Mouse (Mus musculus): ENCODE results near the gene 2310039H08Rik. TPM values are rescaled to one million over a fixed set of nuclear protein-coding genes. Genes with fewer than 3 reads are reported as not detected.

2310039H08Rik gene
- total and polyA plus RNA-seq, 2 experiments from 2014 or later, result 39.2 to 59.2 TPM

GRCm38 (mm10) chr17:46801761-46802160, 29.3 kb downstream of the 2310039H08Rik start:
- ATAC-seq (ENCODE audit: low FRiP score) (no peak), DNase-seq (ENCODE audit: low spot score) (no peak)
- Histone ChIP-seq H3K27me3 (ENCODE audit: insufficient read depth, low read length) (no peaks in the 10 kb centered on the region), H3K4me2 (ENCODE audit: low read depth, low read length, poor library complexity, severe bottlenecking) (no peak overlapping the region), H3K27ac (ENCODE audit: low read depth, low read length) (no peak overlapping the region), H3K36me3 (ENCODE audit: insufficient read depth, low read length) (peaks cover 53% of the 10 kb centered on the region), H3K9me3 (ENCODE audit: low read length) (no peaks in the 10 kb centered on the region), H3K4me1 (ENCODE audit: insufficient read depth, low read length) (no peaks in the 10 kb centered on the region), H3K9ac (replicated peaks; ENCODE audit: low read length, poor library complexity, severe bottlenecking) (no peak overlapping the region), H3K4me3 (ENCODE audit: low read depth, low read length) (no peak overlapping the region)
- no peak for TF ChIP-seq CTCF (IDR thresholded peaks at IDR 0.05)
- 88% methylated on average over 6 of the region's 6 CpGs for WGBS

DNA sequence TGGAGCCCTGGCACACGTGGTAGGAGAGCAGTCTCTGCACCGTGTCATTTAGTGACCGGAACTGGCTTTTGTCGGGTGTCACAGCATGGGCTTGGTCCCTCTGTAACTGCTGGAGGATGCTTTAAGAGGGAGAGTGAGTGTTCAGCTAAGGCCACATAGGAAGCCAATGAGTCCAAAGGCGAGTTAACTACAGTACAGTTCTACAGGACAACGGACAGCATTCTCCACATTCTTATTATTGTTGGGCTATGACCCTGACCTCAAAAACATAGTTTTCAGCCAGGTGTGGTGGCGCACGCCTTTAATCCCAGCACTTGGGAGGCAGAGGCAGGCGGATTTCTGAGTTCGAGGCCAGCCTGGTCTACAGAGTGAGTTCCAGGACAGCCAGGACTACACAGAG, 35.9 kb downstream of the 2310039H08Rik start:
- Histone ChIP-seq H3K4me1 (ENCODE audit: insufficient read depth, low read length) (no peaks in the 10 kb centered on the region), H3K36me3 (ENCODE audit: insufficient read depth, low read length) (peaks cover 53% of the 10 kb centered on the region), H3K27me3 (ENCODE audit: insufficient read depth, low read length) (no peaks in the 10 kb centered on the region), H3K4me2 (ENCODE audit: low read depth, low read length, poor library complexity, severe bottlenecking) (no peak overlapping the region), H3K4me3 (ENCODE audit: low read depth, low read length) (no peak overlapping the region), H3K27ac (ENCODE audit: low read depth, low read length) (no peak overlapping the region), H3K9ac (replicated peaks; ENCODE audit: low read length, poor library complexity, severe bottlenecking) (no peak overlapping the region), H3K9me3 (ENCODE audit: low read length) (no peaks in the 10 kb centered on the region)
- no peak for TF ChIP-seq CTCF (IDR thresholded peaks at IDR 0.05)
- ATAC-seq (ENCODE audit: low FRiP score) (no peak), DNase-seq (ENCODE audit: low spot score) (no peak)
- WGBS, result 91% methylated on average over 10 of the region's 10 CpGs

DNA sequence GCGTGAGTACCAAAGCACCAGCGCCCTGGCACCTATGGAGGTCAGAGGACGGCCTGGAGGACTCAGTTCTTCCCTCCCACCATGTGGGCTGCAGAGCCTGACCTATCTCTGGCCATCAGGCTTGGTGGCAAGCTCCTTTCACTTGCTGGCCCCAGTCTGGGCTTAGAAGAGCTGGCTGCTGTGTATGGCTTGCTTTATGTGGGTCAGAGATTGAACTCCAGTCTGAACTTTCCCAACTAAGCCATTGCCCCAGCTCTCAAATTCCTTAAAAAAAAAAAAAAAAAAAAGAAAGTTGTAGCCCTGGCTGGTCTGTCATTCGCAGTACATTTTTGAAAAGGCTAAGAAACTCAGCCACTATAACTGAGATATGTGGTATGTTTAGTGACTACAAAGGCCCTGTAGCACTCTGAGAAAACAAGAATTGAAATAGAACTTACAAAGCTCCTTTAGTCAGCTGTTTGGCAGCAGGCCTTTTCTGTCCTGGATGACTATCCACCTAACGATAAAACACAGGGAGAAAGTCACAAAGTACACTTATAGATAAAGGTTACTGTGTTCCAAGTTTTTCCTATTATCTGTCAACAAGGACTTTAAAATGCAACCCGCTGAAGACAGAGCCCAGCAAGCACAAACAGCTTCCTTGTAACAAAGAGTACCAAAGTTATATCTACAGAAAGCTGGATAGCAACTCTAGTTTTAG, 36.8 kb downstream of the 2310039H08Rik start:
- no peaks in the 10 kb centered on the region for H3K4me1 ChIP-seq (ENCODE audit: insufficient read depth, low read length)
- H3K36me3 ChIP-seq (ENCODE audit: insufficient read depth, low read length), result peaks cover 58% of the 10 kb centered on the region
- H3K27me3 ChIP-seq (ENCODE audit: insufficient read depth, low read length), result no peaks in the 10 kb centered on the region
- H3K9me3 ChIP-seq (ENCODE audit: low read length), result no peaks in the 10 kb centered on the region
- H3K4me3 ChIP-seq (ENCODE audit: low read depth, low read length), result no peak overlapping the region
- TF ChIP-seq CTCF (IDR thresholded peaks at IDR 0.05), result no peak
- no peak for ATAC-seq (ENCODE audit: low FRiP score)
- no peak overlapping the region for H3K9ac ChIP-seq (replicated peaks; ENCODE audit: low read length, poor library complexity, severe bottlenecking)
- no peak for DNase-seq (ENCODE audit: low spot score)
- WGBS, result 91% methylated on average over 6 of the region's 6 CpGs
- no peak overlapping the region for H3K4me2 ChIP-seq (ENCODE audit: low read depth, low read length, poor library complexity, severe bottlenecking)
- H3K27ac ChIP-seq (ENCODE audit: low read depth, low read length), result no peak overlapping the region

- 90% methylated on average over 3 of the region's 3 CpGs for WGBS
- Histone ChIP-seq H3K4me3 (ENCODE audit: low read depth, low read length) (no peak overlapping the region), H3K9ac (replicated peaks; ENCODE audit: low read length, poor library complexity, severe bottlenecking) (no peak overlapping the region), H3K27ac (ENCODE audit: low read depth, low read length) (no peak overlapping the region), H3K4me1 (ENCODE audit: insufficient read depth, low read length) (no peaks in the 10 kb centered on the region), H3K27me3 (ENCODE audit: insufficient read depth, low read length) (no peaks in the 10 kb centered on the region), H3K9me3 (ENCODE audit: low read length) (no peaks in the 10 kb centered on the region), H3K36me3 (ENCODE audit: insufficient read depth, low read length) (peaks cover 53% of the 10 kb centered on the region), H3K4me2 (ENCODE audit: low read depth, low read length, poor library complexity, severe bottlenecking) (no peak overlapping the region)
- TF ChIP-seq CTCF (IDR thresholded peaks at IDR 0.05), result no peak
- ATAC-seq (ENCODE audit: low FRiP score) (no peak), DNase-seq (ENCODE audit: low spot score) (no peak)
These were observed 38.2 kb downstream of the 2310039H08Rik start for GRCm38 (mm10) chr17:46810672-46811071.

GRCm38 (mm10) chr17:46812442-46812841, 40.0 kb downstream of the 2310039H08Rik start:
- no peak for ATAC-seq (ENCODE audit: low FRiP score)
- DNase-seq (ENCODE audit: low spot score), result no peak
- Histone ChIP-seq H3K4me3 (ENCODE audit: low read depth, low read length) (no peak overlapping the region), H3K27me3 (ENCODE audit: insufficient read depth, low read length) (no peaks in the 10 kb centered on the region), H3K27ac (ENCODE audit: low read depth, low read length) (no peak overlapping the region), H3K9me3 (ENCODE audit: low read length) (no peaks in the 10 kb centered on the region), H3K4me2 (ENCODE audit: low read depth, low read length, poor library complexity, severe bottlenecking) (no peak overlapping the region), H3K9ac (replicated peaks; ENCODE audit: low read length, poor library complexity, severe bottlenecking) (no peak overlapping the region), H3K4me1 (ENCODE audit: insufficient read depth, low read length) (no peaks in the 10 kb centered on the region), H3K36me3 (ENCODE audit: insufficient read depth, low read length) (peaks cover 52% of the 10 kb centered on the region)
- TF ChIP-seq CTCF (IDR thresholded peaks at IDR 0.05), result no peak
- WGBS, result 88% methylated on average over 1 of the region's 1 CpGs

DNA sequence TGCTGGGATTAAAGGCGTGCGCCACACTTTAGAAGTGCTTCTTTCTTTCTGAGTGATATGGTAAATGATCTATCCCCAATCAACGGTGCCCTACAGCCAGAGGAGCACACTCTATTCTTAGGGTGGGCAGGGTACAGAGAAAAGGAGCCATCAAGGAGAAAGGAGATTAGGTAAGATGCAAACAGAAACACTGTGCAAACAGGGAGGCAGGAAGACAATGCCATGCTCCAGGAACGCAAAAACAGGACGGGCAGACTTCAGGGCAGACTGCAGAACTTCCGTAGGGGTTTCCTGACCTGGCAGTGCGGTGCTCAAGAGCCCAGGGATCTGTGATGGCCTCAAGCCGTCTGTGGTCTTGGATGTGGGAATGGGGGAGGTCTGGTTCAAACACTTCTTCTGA, 41.2 kb downstream of the 2310039H08Rik start:
- DNase-seq (ENCODE audit: low spot score), result no peak
- Histone ChIP-seq H3K27ac (ENCODE audit: low read depth, low read length) (no peak overlapping the region), H3K9ac (replicated peaks; ENCODE audit: low read length, poor library complexity, severe bottlenecking) (no peak overlapping the region), H3K9me3 (ENCODE audit: low read length) (no peaks in the 10 kb centered on the region), H3K4me2 (ENCODE audit: low read depth, low read length, poor library complexity, severe bottlenecking) (no peak overlapping the region), H3K4me3 (ENCODE audit: low read depth, low read length) (no peak overlapping the region), H3K27me3 (ENCODE audit: insufficient read depth, low read length) (no peaks in the 10 kb centered on the region), H3K36me3 (ENCODE audit: insufficient read depth, low read length) (peaks cover 47% of the 10 kb centered on the region), H3K4me1 (ENCODE audit: insufficient read depth, low read length) (no peaks in the 10 kb centered on the region)
- 84% methylated on average over 8 of the region's 8 CpGs for WGBS
- no peak for ATAC-seq (ENCODE audit: low FRiP score)
- no peak for TF ChIP-seq CTCF (IDR thresholded peaks at IDR 0.05)
